Mouse (Mus musculus): ENCODE results near the gene Eogt. TPM values are rescaled to one million over a fixed set of nuclear protein-coding genes. Genes with fewer than 3 reads are reported as not detected.

The Eogt gene
- polyA plus RNA-seq, 1 experiment: 8.6 TPM

DNA sequence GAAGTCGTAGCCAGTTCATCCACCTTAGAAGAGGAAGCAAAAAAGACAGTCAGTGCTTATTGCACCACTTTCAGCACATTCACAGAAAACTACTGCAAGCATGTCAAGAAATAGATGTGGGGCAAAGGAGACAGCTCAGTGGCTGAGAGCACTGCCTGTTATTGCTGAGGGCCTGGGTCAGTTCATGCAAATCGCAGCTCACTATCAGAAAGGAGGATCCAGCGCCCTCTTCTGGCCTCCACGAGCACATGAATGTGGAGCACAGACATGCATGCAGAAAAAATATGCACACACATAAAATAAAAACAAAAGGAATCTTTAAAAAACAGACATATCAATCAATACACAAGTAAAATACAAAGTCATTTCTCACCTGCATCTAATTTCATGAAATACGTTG lies 18.0 kb downstream of the Eogt start:
- no peak overlapping the region for H3K27ac ChIP-seq (ENCODE audit: control insufficient read depth, insufficient read depth, low read length)
- no peaks in the 10 kb centered on the region for H3K4me1 ChIP-seq (replicated peaks; ENCODE audit: control insufficient read depth, insufficient read depth, low read length)
- no peaks in the 10 kb centered on the region for H3K36me3 ChIP-seq (ENCODE audit: control insufficient read depth, insufficient read depth, low read length)
- no peaks in the 10 kb centered on the region for H3K27me3 ChIP-seq (ENCODE audit: control insufficient read depth, insufficient read depth, low read length)
- no peak for DNase-seq
- 93% methylated on average over 5 of the region's 5 CpGs for WGBS
- no peak overlapping the region for H3K4me3 ChIP-seq (ENCODE audit: control insufficient read depth, insufficient read depth, low read length)
- no peak for TF ChIP-seq CTCF (IDR thresholded peaks at IDR 0.05; ENCODE audit: borderline replicate concordance, control insufficient read depth, extremely low read depth, insufficient read depth, low read length, poor library complexity)
- no peak for TF ChIP-seq POLR2A (IDR thresholded peaks at IDR 0.05; ENCODE audit: control insufficient read depth, extremely low read depth, insufficient read depth, low read length, poor library complexity)

DNA sequence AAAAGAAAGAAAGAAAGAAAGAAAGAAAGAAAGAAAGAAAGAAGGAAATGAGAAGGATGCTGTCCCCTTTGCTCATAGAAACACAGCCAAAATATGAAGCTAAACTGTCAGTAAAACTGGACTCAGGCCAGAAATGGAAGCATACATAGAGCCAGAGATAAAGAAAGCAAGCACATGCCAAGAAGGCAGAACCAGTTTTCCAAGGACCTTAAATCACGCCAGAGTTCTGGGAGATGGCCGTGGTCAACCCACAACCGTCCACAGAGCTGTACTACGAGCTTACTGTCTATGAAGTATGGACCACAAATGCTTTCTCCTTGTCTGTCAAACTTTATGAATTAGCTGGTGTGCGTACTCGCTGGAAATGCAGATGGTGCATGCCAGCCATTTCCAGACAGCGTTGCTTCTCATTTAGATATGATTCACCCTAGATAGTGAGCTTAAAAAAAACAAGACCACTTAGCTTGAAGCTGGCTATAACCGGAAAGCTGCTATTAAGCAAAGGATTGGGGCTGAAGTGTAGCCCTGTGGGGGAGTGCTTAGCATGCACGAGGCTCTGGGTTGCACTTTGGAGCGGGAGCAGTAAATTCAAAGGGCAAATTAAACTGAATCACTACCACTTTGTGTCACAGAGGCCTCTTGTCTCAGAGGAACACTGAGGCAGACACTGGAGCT lies 24.5 kb downstream of the Eogt start:
- no peak for DNase-seq
- Histone ChIP-seq H3K4me1 (replicated peaks; ENCODE audit: control insufficient read depth, insufficient read depth, low read length) (no peaks in the 10 kb centered on the region), H3K27ac (ENCODE audit: control insufficient read depth, insufficient read depth, low read length) (no peak overlapping the region), H3K27me3 (ENCODE audit: control insufficient read depth, insufficient read depth, low read length) (no peaks in the 10 kb centered on the region), H3K36me3 (ENCODE audit: control insufficient read depth, insufficient read depth, low read length) (no peaks in the 10 kb centered on the region), H3K4me3 (ENCODE audit: control insufficient read depth, insufficient read depth, low read length) (no peak overlapping the region)
- TF ChIP-seq POLR2A (IDR thresholded peaks at IDR 0.05; ENCODE audit: control insufficient read depth, extremely low read depth, insufficient read depth, low read length, poor library complexity) (no peak), CTCF (IDR thresholded peaks at IDR 0.05; ENCODE audit: borderline replicate concordance, control insufficient read depth, extremely low read depth, insufficient read depth, low read length, poor library complexity) (no peak)
- 91% methylated on average over 10 of the region's 10 CpGs for WGBS

DNA sequence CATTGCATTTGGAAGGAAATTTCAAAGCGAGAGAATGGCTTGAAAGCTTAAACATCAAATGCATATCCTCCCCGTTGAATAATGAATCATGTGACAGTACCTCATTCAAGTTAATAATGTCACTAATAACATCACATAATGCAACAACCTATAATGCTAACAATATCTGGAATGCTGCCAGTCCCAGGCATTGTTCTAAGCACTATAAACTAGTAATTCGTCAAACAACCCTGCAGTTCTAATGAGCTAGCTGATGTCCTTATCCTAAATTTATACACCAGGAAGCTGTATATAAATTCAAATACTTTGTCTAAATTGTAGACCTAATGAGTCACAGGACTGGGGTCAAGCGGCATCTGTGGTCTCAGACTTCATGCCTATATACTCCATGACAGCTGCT lies 28.1 kb downstream of the Eogt start:
- WGBS: 95% methylated on average over 4 of the region's 4 CpGs
- Histone ChIP-seq H3K4me1 (replicated peaks; ENCODE audit: control insufficient read depth, insufficient read depth, low read length) (no peaks in the 10 kb centered on the region), H3K27me3 (ENCODE audit: control insufficient read depth, insufficient read depth, low read length) (no peaks in the 10 kb centered on the region), H3K27ac (ENCODE audit: control insufficient read depth, insufficient read depth, low read length) (no peak overlapping the region), H3K36me3 (ENCODE audit: control insufficient read depth, insufficient read depth, low read length) (no peaks in the 10 kb centered on the region), H3K4me3 (ENCODE audit: control insufficient read depth, insufficient read depth, low read length) (no peak overlapping the region)
- no peak for DNase-seq
- TF ChIP-seq CTCF (IDR thresholded peaks at IDR 0.05; ENCODE audit: borderline replicate concordance, control insufficient read depth, extremely low read depth, insufficient read depth, low read length, poor library complexity): no peak
- no peak for TF ChIP-seq POLR2A (IDR thresholded peaks at IDR 0.05; ENCODE audit: control insufficient read depth, extremely low read depth, insufficient read depth, low read length, poor library complexity)

DNA sequence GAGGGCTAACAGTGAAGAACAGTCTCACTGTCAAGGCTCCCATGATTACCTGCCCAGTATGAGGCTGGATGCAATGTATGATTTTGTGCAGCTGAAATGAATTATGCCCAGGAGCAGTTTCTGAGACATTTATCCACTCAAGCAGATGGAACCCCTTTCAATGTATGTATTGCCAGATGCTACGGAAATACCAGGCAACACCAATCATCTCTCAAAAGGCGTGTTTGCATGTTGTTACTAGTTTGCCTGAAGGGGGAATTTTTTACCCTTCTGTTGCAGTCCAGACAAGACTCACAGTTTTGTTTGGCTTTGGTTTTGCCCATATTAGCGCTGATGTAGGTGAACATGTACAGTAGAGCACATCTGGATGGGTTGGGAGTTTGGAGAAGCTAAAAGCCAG lies 30.7 kb downstream of the Eogt start:
- H3K36me3 ChIP-seq (ENCODE audit: control insufficient read depth, insufficient read depth, low read length): no peaks in the 10 kb centered on the region
- no peak for TF ChIP-seq POLR2A (IDR thresholded peaks at IDR 0.05; ENCODE audit: control insufficient read depth, extremely low read depth, insufficient read depth, low read length, poor library complexity)
- no peak for TF ChIP-seq CTCF (IDR thresholded peaks at IDR 0.05; ENCODE audit: borderline replicate concordance, control insufficient read depth, extremely low read depth, insufficient read depth, low read length, poor library complexity)
- H3K4me1 ChIP-seq (replicated peaks; ENCODE audit: control insufficient read depth, insufficient read depth, low read length): no peaks in the 10 kb centered on the region
- WGBS: 95% methylated on average over 3 of the region's 3 CpGs
- H3K27me3 ChIP-seq (ENCODE audit: control insufficient read depth, insufficient read depth, low read length): no peaks in the 10 kb centered on the region
- H3K27ac ChIP-seq (ENCODE audit: control insufficient read depth, insufficient read depth, low read length): no peak overlapping the region
- DNase-seq: no peak
- H3K4me3 ChIP-seq (ENCODE audit: control insufficient read depth, insufficient read depth, low read length): no peak overlapping the region

DNA sequence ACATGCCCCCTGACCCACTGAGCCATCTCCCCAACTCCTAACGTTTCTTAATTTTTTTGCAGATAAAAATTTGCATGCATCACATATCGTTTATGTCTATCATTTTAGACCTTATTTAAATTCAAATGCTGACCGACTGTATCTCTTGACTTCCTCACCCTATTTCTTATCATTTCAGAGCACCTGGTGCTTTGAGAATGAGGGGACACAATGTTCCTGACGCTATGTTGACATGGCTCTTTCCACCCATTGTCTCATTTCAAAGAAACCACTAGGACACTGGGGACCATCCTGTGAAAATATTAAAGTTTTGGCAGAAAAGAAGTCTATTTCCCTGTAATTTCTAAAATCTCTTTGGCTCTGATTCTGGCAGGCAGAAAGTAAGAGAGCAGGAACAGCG lies 32.1 kb downstream of the Eogt start:
- DNase-seq: no peak
- no peaks in the 10 kb centered on the region for H3K27me3 ChIP-seq (ENCODE audit: control insufficient read depth, insufficient read depth, low read length)
- 90% methylated on average over 5 of the region's 5 CpGs for WGBS
- H3K4me3 ChIP-seq (ENCODE audit: control insufficient read depth, insufficient read depth, low read length): no peak overlapping the region
- H3K4me1 ChIP-seq (replicated peaks; ENCODE audit: control insufficient read depth, insufficient read depth, low read length): no peaks in the 10 kb centered on the region
- no peak for TF ChIP-seq POLR2A (IDR thresholded peaks at IDR 0.05; ENCODE audit: control insufficient read depth, extremely low read depth, insufficient read depth, low read length, poor library complexity)
- no peak for TF ChIP-seq CTCF (IDR thresholded peaks at IDR 0.05; ENCODE audit: borderline replicate concordance, control insufficient read depth, extremely low read depth, insufficient read depth, low read length, poor library complexity)
- no peaks in the 10 kb centered on the region for H3K36me3 ChIP-seq (ENCODE audit: control insufficient read depth, insufficient read depth, low read length)
- H3K27ac ChIP-seq (ENCODE audit: control insufficient read depth, insufficient read depth, low read length): no peak overlapping the region

DNA sequence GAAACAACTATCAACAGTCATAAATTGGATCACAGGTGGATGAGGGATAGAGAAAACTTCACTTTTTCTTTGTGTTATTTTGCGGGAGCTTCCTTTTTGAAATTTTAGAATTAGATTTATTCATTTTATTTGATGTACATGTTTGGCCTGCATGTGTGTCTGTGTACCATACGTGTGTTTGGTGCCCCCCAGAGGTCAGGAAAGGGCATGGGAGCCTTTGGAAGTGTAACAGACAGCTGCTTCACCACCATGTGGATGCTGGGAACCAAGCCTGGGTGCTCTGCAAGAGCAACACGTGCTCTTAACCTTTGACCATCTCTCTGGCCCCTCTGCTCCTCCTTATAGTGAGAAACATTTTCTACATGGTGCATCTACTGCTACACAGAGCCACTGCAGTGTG lies 34.2 kb downstream of the Eogt start:
- no peak for DNase-seq
- Histone ChIP-seq H3K27ac (ENCODE audit: control insufficient read depth, insufficient read depth, low read length) (no peak overlapping the region), H3K4me3 (ENCODE audit: control insufficient read depth, insufficient read depth, low read length) (no peak overlapping the region), H3K36me3 (ENCODE audit: control insufficient read depth, insufficient read depth, low read length) (no peaks in the 10 kb centered on the region), H3K27me3 (ENCODE audit: control insufficient read depth, insufficient read depth, low read length) (no peaks in the 10 kb centered on the region), H3K4me1 (replicated peaks; ENCODE audit: control insufficient read depth, insufficient read depth, low read length) (no peaks in the 10 kb centered on the region)
- TF ChIP-seq POLR2A (IDR thresholded peaks at IDR 0.05; ENCODE audit: control insufficient read depth, extremely low read depth, insufficient read depth, low read length, poor library complexity) (no peak), CTCF (IDR thresholded peaks at IDR 0.05; ENCODE audit: borderline replicate concordance, control insufficient read depth, extremely low read depth, insufficient read depth, low read length, poor library complexity) (no peak)
- 84% methylated on average over 3 of the region's 3 CpGs for WGBS

DNA sequence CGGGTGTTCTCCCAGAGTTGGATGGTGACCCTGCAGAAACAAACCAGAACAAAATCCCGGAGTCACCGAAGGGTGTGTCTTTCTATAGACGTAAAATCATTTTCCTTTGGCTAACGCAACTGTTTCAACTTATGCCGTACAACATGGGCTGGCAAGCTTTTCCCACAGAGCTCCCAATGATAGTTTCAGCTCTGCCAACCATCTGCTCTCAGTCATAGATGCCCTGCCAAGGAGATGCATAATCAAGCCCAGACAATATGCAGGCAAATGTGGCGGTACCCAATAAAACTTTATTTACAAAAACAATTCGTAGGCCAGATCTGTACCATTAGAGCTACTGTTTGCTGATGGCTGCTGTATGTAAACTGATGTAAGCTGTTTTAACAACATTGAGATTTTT lies 36.8 kb downstream of the Eogt start:
- H3K27me3 ChIP-seq (ENCODE audit: control insufficient read depth, insufficient read depth, low read length): no peaks in the 10 kb centered on the region
- no peak overlapping the region for H3K27ac ChIP-seq (ENCODE audit: control insufficient read depth, insufficient read depth, low read length)
- TF ChIP-seq CTCF (IDR thresholded peaks at IDR 0.05; ENCODE audit: borderline replicate concordance, control insufficient read depth, extremely low read depth, insufficient read depth, low read length, poor library complexity): no peak
- no peak overlapping the region for H3K4me3 ChIP-seq (ENCODE audit: control insufficient read depth, insufficient read depth, low read length)
- no peaks in the 10 kb centered on the region for H3K36me3 ChIP-seq (ENCODE audit: control insufficient read depth, insufficient read depth, low read length)
- H3K4me1 ChIP-seq (replicated peaks; ENCODE audit: control insufficient read depth, insufficient read depth, low read length): no peaks in the 10 kb centered on the region
- 96% methylated on average over 8 of the region's 8 CpGs for WGBS
- no peak for DNase-seq

All from thymus, adult 2 months (tissue).